ENCODE assay signal across 10 mouse cellular contexts in the genomic region with DNA sequence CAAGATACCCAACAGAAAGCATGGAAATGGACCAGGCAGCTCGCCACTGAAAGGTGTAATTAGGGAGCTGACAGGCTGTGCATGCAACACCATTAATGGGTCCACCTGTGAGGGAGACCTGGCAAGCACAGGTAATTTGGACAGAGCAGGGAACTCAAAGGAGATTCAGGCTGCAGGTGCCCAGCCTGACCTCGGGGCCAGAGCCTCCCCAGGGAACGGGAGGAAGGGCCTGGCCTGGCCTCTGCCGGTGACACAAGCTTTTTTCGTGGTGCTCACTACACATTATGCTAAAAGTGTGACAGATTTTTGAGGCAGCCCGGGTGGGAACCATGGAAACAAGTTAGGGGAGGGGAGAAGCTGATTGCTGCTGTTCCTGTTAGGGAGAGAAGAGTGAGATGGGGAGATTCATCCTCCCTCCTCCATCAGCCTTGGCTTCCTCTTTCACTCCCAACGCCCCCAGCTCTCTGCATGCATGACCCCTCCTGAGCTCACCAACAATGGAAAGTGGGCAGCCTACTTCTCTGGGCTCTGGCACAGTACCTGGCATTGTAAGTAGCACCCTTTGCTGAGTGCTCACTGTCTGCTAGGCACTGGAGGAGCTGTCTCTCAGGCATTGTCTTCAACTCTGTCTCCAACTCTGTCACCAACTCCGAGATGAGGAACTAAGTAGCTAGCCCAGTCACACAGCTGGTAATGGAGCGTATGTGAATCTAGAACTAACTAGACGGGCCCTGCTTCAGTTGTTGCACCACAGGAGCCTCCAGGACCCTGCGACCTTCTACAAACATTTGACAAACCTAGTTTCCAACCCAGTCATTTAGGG.
A peak's percentile ranks its signal among the peaks of the same experiment; 100 is the strongest.
DNase-seq lines count a peak whose midpoint lies in the region; ATAC-seq lines count a peak whose summit lies in the region.
"Had no signal": no experiment of that assay in that cellular context is flagged by ENCODE, and none has a peak within 500 bp of the region (broad histone marks: within the 10 kb centered on the region; RNA-seq: fewer than 3 reads in every experiment).

No protein-coding gene starts in this region.

- no peaks in the 10 kb centered on the region for H3K36me3 ChIP-seq in midbrain, embryonic 14.5 days (ENCODE audit: control insufficient read depth, insufficient read depth, low read length)

- peaks cover 4% of the 10 kb centered on the region; the same call in 1 of the 2 replicates for H3K27me3 ChIP-seq in midbrain, embryonic 14.5 days (ENCODE audit: control insufficient read depth, insufficient read depth, low read length)

- H3K4me3 ChIP-seq in midbrain, embryonic 14.5 days (replicated peaks; ENCODE audit: low read depth, low read length) = no peak overlapping the region

- WGBS in midbrain, embryonic 14.5 days = 23% methylated on average over 11 of the region's 11 CpGs

- DNase-seq in embryo, embryonic 10.5 days (ENCODE audit: low spot score) = peak; percentile 42
- peak; percentile 34 to 45 for DNase-seq in frontal cortex, postnatal 36 days (ENCODE audit: low spot score in 2 of 2)
- peak; percentile 69 to 79 for DNase-seq in layer of hippocampus, postnatal 14 days (ENCODE audit: low spot score in 2 of 2)
- DNase-seq in midbrain, embryonic 14.5 days = peak; percentile 66
- no peak for DNase-seq in urinary bladder, adult 2 months (ENCODE audit: low spot score)
- DNase-seq in cerebellum, adult 11 months = no peak
- no peak for DNase-seq in urinary bladder, postnatal 36 days (ENCODE audit: low spot score in 2 of 2)
- DNase-seq: adrenal gland, adult 8-10 months had no signal

- no peaks in the 10 kb centered on the region for H3K9me3 ChIP-seq in midbrain, embryonic 14.5 days (ENCODE audit: control insufficient read depth, low read length)

- H3K27ac ChIP-seq in midbrain, embryonic 14.5 days (replicated peaks; ENCODE audit: low read depth, low read length) = no peak overlapping the region
- H3K27ac ChIP-seq: kidney, postnatal 0 days had no signal

- no peak for ATAC-seq in midbrain, embryonic 14.5 days (ENCODE audit: low FRiP score, low TSS enrichment)
- ATAC-seq in erythroid progenitor cell, adult 5-6 weeks (replicated peaks; ENCODE audit: low FRiP score, poor library complexity, severe bottlenecking) = no peak

- H3K4me2 ChIP-seq in midbrain, embryonic 14.5 days (ENCODE audit: low read length) = no peak overlapping the region

- H3K4me1 ChIP-seq in midbrain, embryonic 14.5 days (ENCODE audit: control insufficient read depth, insufficient read depth, low read length) = peaks cover 9% of the 10 kb centered on the region; the same call in 1 of the 2 replicates

- no peak overlapping the region for H3K9ac ChIP-seq in midbrain, embryonic 14.5 days (replicated peaks; ENCODE audit: low read length)

Comparison
In these comparisons a context has a peak if more than half of its experiments do, and no peak if none do; other contexts are left out.
1. DNase-seq: peak in embryo, embryonic 10.5 days (single experiment), frontal cortex, postnatal 36 days (2 of 2), layer of hippocampus, postnatal 14 days (2 of 2) and midbrain, embryonic 14.5 days (single experiment); none in urinary bladder, adult 2 months (single experiment), cerebellum, adult 11 months (single experiment) and urinary bladder, postnatal 36 days (0 of 2).